ENCODE assay signal across 8 mouse cellular contexts in the genomic region with DNA sequence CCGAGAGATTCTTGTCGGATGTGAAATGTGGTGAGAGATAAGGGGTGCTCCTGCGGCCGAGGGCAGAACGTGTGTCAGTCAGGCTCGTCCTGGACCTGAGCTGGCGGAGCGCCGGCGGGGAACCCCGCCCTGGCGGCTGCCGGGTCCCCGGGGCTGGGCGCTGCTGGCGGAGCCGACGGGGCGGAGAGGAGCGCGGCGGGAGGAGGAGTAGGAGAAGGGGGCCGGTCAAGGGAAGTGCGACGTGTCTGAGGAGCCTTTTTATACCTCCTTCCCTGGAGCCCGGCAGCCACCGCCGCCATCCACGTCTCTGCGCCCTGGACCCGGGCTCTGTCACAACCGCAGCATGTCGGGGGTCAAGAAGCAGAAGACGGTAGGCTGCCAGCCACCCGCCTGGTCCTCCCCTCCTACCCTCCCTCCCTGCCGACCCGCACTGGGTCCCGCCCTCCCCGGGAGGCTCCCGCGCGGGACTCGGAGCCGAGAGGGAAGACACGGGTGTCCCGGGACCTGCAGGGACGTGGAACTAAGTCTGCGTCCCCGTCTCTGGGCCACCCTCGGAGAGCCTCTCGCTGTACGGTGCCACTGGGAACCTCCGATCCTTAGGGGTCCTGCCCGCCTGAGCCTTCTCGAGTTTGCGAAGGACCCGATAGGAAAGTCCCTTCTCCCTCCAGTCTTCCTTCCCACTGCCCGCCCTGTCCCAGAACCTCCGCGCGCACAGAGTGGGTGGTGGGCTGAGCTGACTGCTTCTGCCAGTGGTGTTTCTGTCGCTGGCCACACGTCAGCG. TPM values are rescaled to one million over a fixed set of nuclear protein-coding genes. Genes with fewer than 3 reads are reported as not detected.
DNase-seq lines count a peak whose midpoint lies in the region; ATAC-seq and TF ChIP-seq lines count a peak whose summit lies in the region.

A gene (plus strand): TSS at position 285 of the 781 bp plus-strand sequence.

- intact Hi-C loops in left cerebral cortex, postnatal 10 days (cut with DNase I) = no loop called here

- ATAC-seq in G1E (ENCODE audit: extremely low read depth, insufficient number of reproducible peaks, low FRiP score, poor library complexity, severe bottlenecking) = peak; percentile 41
- peak; percentile 73 for ATAC-seq in frontal cortex, adult (ENCODE audit: low TSS enrichment)
- ATAC-seq in hindbrain, embryonic 11.5 days (ENCODE audit: low FRiP score) = peak; percentile 80

- H3K9ac ChIP-seq in hindbrain, embryonic 11.5 days (ENCODE audit: low read depth, low read length) = peak within 1 kb of the TSS; percentile 53; the same call in 1 of the 2 replicates

- no peak for TF ChIP-seq POLR2A in bone marrow, adult 2 months (IDR thresholded peaks at IDR 0.05; ENCODE audit: borderline replicate concordance, control insufficient read depth, low read depth, low read length)

- no peak for TF ChIP-seq CTCF in G1E (IDR thresholded peaks at IDR 0.05; ENCODE audit: low read depth, low read length)
- TF ChIP-seq CTCF in bone marrow, adult 2 months (IDR thresholded peaks at IDR 0.05; ENCODE audit: control insufficient read depth, insufficient read depth, low read length) = no peak

- peaks cover 41% of the 10 kb centered on the region for H3K4me1 ChIP-seq in G1E (ENCODE audit: insufficient read depth, low read depth, low read length)
- peaks cover 2% of the 10 kb centered on the region for H3K4me1 ChIP-seq in bone marrow, adult 2 months (ENCODE audit: control insufficient read depth, insufficient read depth, low read length)
- no peaks in the 10 kb centered on the region for H3K4me1 ChIP-seq in hindbrain, embryonic 11.5 days (replicated peaks; ENCODE audit: control insufficient read depth, insufficient read depth, low read length)
- H3K4me1 ChIP-seq in megakaryocyte, embryonic 14.5 days = peaks cover 11% of the 10 kb centered on the region

- peaks cover 17% of the 10 kb centered on the region for H3K36me3 ChIP-seq in G1E (replicated peaks)
- no peaks in the 10 kb centered on the region for H3K36me3 ChIP-seq in hindbrain, embryonic 11.5 days (ENCODE audit: control insufficient read depth, insufficient read depth, low read length)
- H3K36me3 ChIP-seq in megakaryocyte, embryonic 14.5 days (replicated peaks; ENCODE audit: low read length) = no peaks in the 10 kb centered on the region

- no peak within 1 kb of the TSS; the same call in 1 of the 2 replicates for H3K27ac ChIP-seq in bone marrow, adult 2 months (ENCODE audit: control insufficient read depth, insufficient read depth, low read depth, low read length, poor library complexity)
- H3K27ac ChIP-seq in hindbrain, embryonic 11.5 days (ENCODE audit: low read depth, low read length) = no peak within 1 kb of the TSS

- peak; percentile 68 for DNase-seq in G1E (ENCODE audit: low spot score)
- peak; percentile 57 for DNase-seq in hindbrain, embryonic 11.5 days (ENCODE audit: low spot score)
- DNase-seq in left cerebral cortex, postnatal 10 days (ENCODE audit: extremely low spot score in 1 of 2, low spot score in 2 of 2) = peak; percentile 8 to 67
- DNase-seq in right cerebral cortex, postnatal 10 days (ENCODE audit: low spot score in 2 of 2) = peak; percentile 37 to 39
- DNase-seq in urinary bladder, postnatal 25 days (ENCODE audit: low spot score) = peak; percentile 59

- H3K4me3 ChIP-seq in G1E (ENCODE audit: low read depth, low read length) = peak within 1 kb of the TSS; percentile 77
- peak within 1 kb of the TSS; percentile 72 for H3K4me3 ChIP-seq in bone marrow, adult 2 months (replicated peaks; ENCODE audit: control insufficient read depth, low read depth, low read length)
- H3K4me3 ChIP-seq in hindbrain, embryonic 11.5 days (ENCODE audit: low read depth, low read length) = peak within 1 kb of the TSS; percentile 49
- H3K4me3 ChIP-seq in megakaryocyte, embryonic 14.5 days (replicated peaks) = peak within 1 kb of the TSS; percentile 92

- H3K9me3 ChIP-seq in G1E (replicated peaks) = no peaks in the 10 kb centered on the region
- H3K9me3 ChIP-seq in hindbrain, embryonic 11.5 days (ENCODE audit: control insufficient read depth, low read length) = no peaks in the 10 kb centered on the region
- no peaks in the 10 kb centered on the region for H3K9me3 ChIP-seq in megakaryocyte, embryonic 14.5 days

- WGBS in bone marrow, adult 2 months = 1% methylated on average over 62 of the region's 64 CpGs
- 1% methylated on average over 40 of the region's 64 CpGs for whole genome bisulfite sequencing in hindbrain, embryonic 11.5 days

- peaks cover 9% of the 10 kb centered on the region; the same call in 1 of the 2 replicates for H3K27me3 ChIP-seq in G1E (ENCODE audit: insufficient read depth, low read length)
- H3K27me3 ChIP-seq in hindbrain, embryonic 11.5 days (ENCODE audit: control insufficient read depth, insufficient read depth, low read length) = peaks cover 22% of the 10 kb centered on the region
- peaks cover 49% of the 10 kb centered on the region for H3K27me3 ChIP-seq in megakaryocyte, embryonic 14.5 days (replicated peaks)

- H3K4me2 ChIP-seq in hindbrain, embryonic 11.5 days (replicated peaks; ENCODE audit: low read depth, low read length) = peak within 1 kb of the TSS; percentile 75

RNA-seq across cellular contexts. Expression of the gene that starts here (rescaled TPM):
- 66.2 and 85.0 TPM in 2 replicates for total RNA-seq in G1E (2014; fragmentation: Nextera tagmentation)
- total RNA-seq in G1E (2017) = 139 and 164 TPM in 2 replicates
- 4.3 and 7.0 TPM in 2 replicates for polyA plus RNA-seq in G1E (2012)
- polyA plus RNA-seq in bone marrow, adult 2 months (2011; ENCODE audit: insufficient read depth, insufficient read length, low replicate concordance, missing spikeins) = 1.4 and 4.3 TPM in 2 replicates
- 3.4 and 5.8 TPM in 2 replicates for polyA plus RNA-seq in hindbrain, embryonic 11.5 days (2014; fragmentation: Nextera tagmentation; extraction: Ambion mirVana)
- total RNA-seq in left cerebral cortex, postnatal 10 days (2021) = 1 to 10 TPM; 4.5 to 4.9 TPM
- 0.66 TPM in 1 of 2 replicates, not detected in the other for polyA plus RNA-seq in megakaryocyte, embryonic 14.5 days (2012; ENCODE audit: insufficient read depth, low replicate concordance)

Comparison
In these comparisons a context has a peak if more than half of its experiments do, and no peak if none do; other contexts are left out.
1. RNA of the gene that starts here (total RNA-seq): 66.2 to 164 TPM in G1E; 4.5 to 4.9 TPM in left cerebral cortex, postnatal 10 days; every median in the first group is over 10 times any median in the second.
2. Peak in every context shown above with its lines, with median percentiles within 50 percentile points of each other: ATAC-seq, DNase-seq and H3K4me3 ChIP-seq.